Mouse (Mus musculus): ENCODE measurements around the gene Prkar1b.

GRCm38 (mm10) chr5:139184897-139185296, 35.1 kb upstream of the Prkar1b start:
- TF ChIP-seq TAL1 (IDR thresholded peaks at IDR 0.05; ENCODE audit: low read length) (no peak), GATA1 (IDR thresholded peaks at IDR 0.05; ENCODE audit: low read length) (no peak)
